Mouse (Mus musculus) left cerebral cortex, adult 9 months (tissue): ENCODE data around the gene Gpatch8.
"Not testable (repeated sequence)": the region's sequence is repeated elsewhere in the genome, so short reads cannot be mapped to it uniquely, and the experiment has no call there.

Experiments used
- DNase-seq, 2 experiments: peaks; one replicate each; pipeline ENCODE4 v3.0.0; 2022; ENCODE audit warnings: low spot score in 2 of 2

The Gpatch8 gene

GRCm38 (mm10) chr11:102572866-102573663, 16.9 kb upstream of the Gpatch8 start:
- DNase-seq = peak in 1 of 2 experiments; percentile 82

GRCm38 (mm10) chr11:102568756-102569377, 12.7 kb upstream of the Gpatch8 start:
- DNase-seq = no peak

- DNase-seq = no peak
Observed at GRCm38 (mm10) chr11:102568191-102568590, 12.0 kb upstream of the Gpatch8 start.

- no peak for DNase-seq
Observed at GRCm38 (mm10) chr11:102567723-102568122, 11.5 kb upstream of the Gpatch8 start.

- no peak for DNase-seq
Observed at GRCm38 (mm10) chr11:102567157-102567556, 11.0 kb upstream of the Gpatch8 start.

GRCm38 (mm10) chr11:102566290-102566689, 10.1 kb upstream of the Gpatch8 start:
- DNase-seq = no peak

GRCm38 (mm10) chr11:102565741-102566140, 9.5 kb upstream of the Gpatch8 start:
- no peak for DNase-seq

- not testable (repeated sequence) for DNase-seq
Observed at GRCm38 (mm10) chr11:102564952-102565671, 8.9 kb upstream of the Gpatch8 start.

GRCm38 (mm10) chr11:102558704-102559103, 2.5 kb upstream of the Gpatch8 start:
- DNase-seq = no peak

GRCm38 (mm10) chr11:102557386-102557785, 1.2 kb upstream of the Gpatch8 start:
- DNase-seq = no peak

GRCm38 (mm10) chr11:102556716-102557074, 503 bp upstream of the Gpatch8 start:
- DNase-seq = no peak

GRCm38 (mm10) chr11:102555400-102556030, 677 bp downstream of the Gpatch8 start:
- DNase-seq = no peak

- DNase-seq = no peak
Observed at GRCm38 (mm10) chr11:102552051-102552450, 4.1 kb downstream of the Gpatch8 start.

- no peak for DNase-seq
Observed at GRCm38 (mm10) chr11:102551176-102551575, 5.0 kb downstream of the Gpatch8 start.

- DNase-seq = no peak
Observed at GRCm38 (mm10) chr11:102541471-102541870, 14.7 kb downstream of the Gpatch8 start.

- not testable (repeated sequence) for DNase-seq
Observed at GRCm38 (mm10) chr11:102540286-102540685, 15.9 kb downstream of the Gpatch8 start.

- DNase-seq = no peak
Observed at GRCm38 (mm10) chr11:102539690-102540089, 16.5 kb downstream of the Gpatch8 start.

GRCm38 (mm10) chr11:102536210-102536609, 20.0 kb downstream of the Gpatch8 start:
- no peak for DNase-seq

- DNase-seq = no peak
Observed at GRCm38 (mm10) chr11:102534078-102534477, 22.1 kb downstream of the Gpatch8 start.

- no peak for DNase-seq
Observed at GRCm38 (mm10) chr11:102531425-102531824, 24.8 kb downstream of the Gpatch8 start.

- no peak for DNase-seq
Observed at GRCm38 (mm10) chr11:102514793-102515424, 41.3 kb downstream of the Gpatch8 start.

- no peak for DNase-seq
Observed at GRCm38 (mm10) chr11:102510226-102510625, 46.0 kb downstream of the Gpatch8 start.
